Mouse (Mus musculus): ENCODE data around the gene Smim7.

Smim7 gene

DNA sequence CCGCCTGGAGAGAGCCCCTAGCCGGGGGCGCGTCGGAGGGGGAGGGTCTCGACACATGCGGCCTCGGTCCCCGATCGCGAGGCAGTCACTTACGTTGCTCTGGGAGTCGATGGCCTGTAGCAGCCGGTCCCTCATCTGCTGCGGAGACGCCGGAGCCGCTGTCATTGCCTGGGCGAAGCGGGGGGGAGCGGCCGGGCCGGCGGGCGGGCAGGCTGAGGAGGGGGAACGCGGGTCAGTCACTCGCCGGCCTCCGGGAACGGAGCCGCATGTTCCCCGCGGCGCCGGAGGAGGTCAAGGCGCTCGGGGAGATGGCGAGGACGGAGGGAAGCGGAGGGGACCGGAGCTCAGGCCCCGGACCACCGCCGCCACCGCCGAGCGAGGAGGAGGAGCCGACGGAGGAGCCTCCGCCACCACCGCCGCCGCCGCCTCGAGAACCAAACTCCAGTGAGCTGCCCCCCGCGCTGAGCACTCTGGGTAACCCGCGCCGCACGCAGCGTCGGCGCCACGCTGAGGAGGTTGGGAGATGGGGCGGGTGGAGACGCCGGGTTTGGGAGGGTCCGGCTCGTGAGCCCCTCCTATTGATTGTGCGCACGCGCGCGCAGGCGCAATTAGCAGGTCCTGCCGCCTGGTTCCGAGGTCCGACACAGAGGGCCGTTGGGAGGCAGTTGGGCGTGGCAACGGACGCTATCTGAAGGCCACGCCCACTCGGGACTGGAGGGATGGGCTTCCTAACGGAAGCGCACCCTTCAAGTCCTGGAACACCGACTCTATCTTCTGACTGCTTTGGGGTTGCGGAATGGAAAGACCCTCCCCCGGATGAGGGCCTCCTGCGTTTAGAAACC is 22.9 kb downstream of the Smim7 start, which contains the start of gene Med26:
Gene Med26 (minus strand): TSS at position 469 of the 842 bp plus-strand sequence.
- peak; percentile 91 to 93 for DNase-seq (ENCODE audit: low read depth in 2 of 2, low spot score in 2 of 2)

GRCm38 (mm10) chr8:72547122-72547801 is 23.6 kb downstream of the Smim7 start:
- peak; percentile 8 to 13 for DNase-seq (ENCODE audit: low read depth in 2 of 2, low spot score in 2 of 2)

DNA sequence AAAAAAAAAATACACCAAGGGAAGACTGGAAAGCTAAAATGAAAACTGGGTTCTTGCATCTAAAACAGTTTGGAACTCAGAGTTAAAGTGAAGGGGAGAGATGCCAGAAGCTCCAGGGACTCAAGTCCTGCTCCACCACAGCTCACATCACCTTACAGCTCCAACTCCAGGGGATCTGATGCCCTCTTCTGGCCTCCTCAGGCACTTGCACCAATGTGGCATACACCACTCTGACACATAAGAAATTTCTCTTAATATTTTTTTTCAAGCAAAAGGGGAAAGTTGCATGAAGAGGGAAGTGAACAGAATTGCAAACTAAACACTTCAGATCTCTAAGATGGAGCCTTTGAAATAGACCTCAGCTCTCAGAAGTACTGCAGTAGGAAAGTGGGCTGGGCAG is 31.7 kb downstream of the Smim7 start:
- DNase-seq (ENCODE audit: low read depth in 2 of 2, low spot score in 2 of 2) = peak in 1 of 2 experiments; percentile 8

DNA sequence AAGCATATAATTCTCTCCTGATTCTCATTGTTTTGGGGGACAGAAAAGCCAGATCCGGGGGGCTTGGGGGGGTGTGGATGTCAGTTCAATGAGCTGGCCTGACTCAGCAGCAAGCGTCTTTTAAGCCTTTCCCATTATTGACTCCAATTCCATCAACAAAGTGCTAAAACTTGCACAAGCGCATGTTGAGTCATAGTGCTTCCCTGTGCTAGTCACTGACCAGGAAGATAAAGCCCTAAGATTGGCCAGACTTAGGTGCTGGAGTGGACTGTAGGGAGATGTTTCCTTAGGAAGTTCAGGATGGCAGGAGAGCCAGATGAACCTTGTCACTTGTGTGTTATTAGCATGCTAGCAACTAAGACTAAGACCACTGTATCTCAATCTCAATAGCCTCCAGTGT is 36.0 kb downstream of the Smim7 start:
- no peak for DNase-seq (ENCODE audit: low read depth in 2 of 2, low spot score in 2 of 2)

- DNase-seq (ENCODE audit: low read depth in 2 of 2, low spot score in 2 of 2) = no peak
Measured at GRCm38 (mm10) chr8:72532103-72532502, 38.8 kb downstream of the Smim7 start.

DNA sequence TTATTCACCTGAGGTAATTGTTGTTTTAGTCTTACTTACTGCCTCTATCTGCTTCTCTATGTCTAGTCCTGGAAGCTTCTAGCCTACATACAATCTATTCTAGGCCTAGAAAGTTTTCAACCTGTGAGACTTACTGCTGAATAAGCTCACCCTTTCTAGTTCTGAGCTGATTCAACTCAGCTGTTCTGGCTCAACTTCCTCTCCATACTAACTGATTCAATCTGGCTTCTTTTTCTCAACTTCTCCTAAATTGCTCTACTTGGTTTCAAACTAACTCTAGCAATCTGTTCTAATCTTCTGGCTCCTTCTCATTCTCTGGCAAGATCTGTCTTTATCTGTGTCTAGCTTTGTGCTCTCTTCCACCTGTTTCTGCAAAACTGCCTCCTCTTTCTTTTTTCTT is 49.0 kb downstream of the Smim7 start:
- DNase-seq (ENCODE audit: low read depth in 2 of 2, low spot score in 2 of 2) = no peak

GRCm38 (mm10) chr8:72517421-72517988 is 53.4 kb downstream of the Smim7 start:
- no peak for DNase-seq (ENCODE audit: low read depth in 2 of 2, low spot score in 2 of 2)
